Mouse (Mus musculus): ENCODE measurements around the gene Kdm2a. TPM values are rescaled to one million over a fixed set of nuclear protein-coding genes. Genes with fewer than 3 reads are reported as not detected.

Kdm2a gene
- polyA plus RNA-seq, 1 experiment = 64.6 TPM

- 62% methylated on average over 7 of the region's 7 CpGs for WGBS
- DNase-seq (ENCODE audit: low read depth, low spot score) = no peak
Observed at GRCm38 (mm10) chr19:4302936-4303639, 95.0 kb downstream of the Kdm2a start.

GRCm38 (mm10) chr19:4301735-4302651, 96.1 kb downstream of the Kdm2a start:
- WGBS = 56% methylated on average over 21 of the region's 21 CpGs
- DNase-seq (ENCODE audit: low read depth, low spot score) = no peak

GRCm38 (mm10) chr19:4300852-4301734, 97.0 kb downstream of the Kdm2a start:
- DNase-seq (ENCODE audit: low read depth, low spot score) = no peak
- WGBS = 66% methylated on average over 11 of the region's 11 CpGs

GRCm38 (mm10) chr19:4300271-4300704, 97.8 kb downstream of the Kdm2a start:
- peak; percentile 52 for DNase-seq (ENCODE audit: low read depth, low spot score)

GRCm38 (mm10) chr19:4299574-4300270, 98.4 kb downstream of the Kdm2a start:
- WGBS = 52% methylated on average over 6 of the region's 6 CpGs
- DNase-seq (ENCODE audit: low read depth, low spot score) = no peak

More at GRCm38 (mm10) chr19:4300271-4300704, 97.8 kb downstream of the Kdm2a start:
- 23% methylated on average over 7 of the region's 7 CpGs for WGBS

GRCm38 (mm10) chr19:4299126-4299525, 99.0 kb downstream of the Kdm2a start:
- no peak for DNase-seq (ENCODE audit: low read depth, low spot score)
- WGBS = 88% methylated on average over 7 of the region's 7 CpGs

GRCm38 (mm10) chr19:4298322-4299121, 99.6 kb downstream of the Kdm2a start:
- WGBS = 82% methylated on average over 17 of the region's 17 CpGs
- DNase-seq (ENCODE audit: low read depth, low spot score) = no peak

- 66% methylated on average over 5 of the region's 5 CpGs for WGBS
- no peak for DNase-seq (ENCODE audit: low read depth, low spot score)
Observed at GRCm38 (mm10) chr19:4297851-4298250, 100.2 kb downstream of the Kdm2a start.

- DNase-seq (ENCODE audit: low read depth, low spot score) = no peak
- 73% methylated on average over 2 of the region's 2 CpGs for WGBS
Observed at GRCm38 (mm10) chr19:4296611-4297010, 101.5 kb downstream of the Kdm2a start.

GRCm38 (mm10) chr19:4295391-4295790, 102.7 kb downstream of the Kdm2a start:
- no peak for DNase-seq (ENCODE audit: low read depth, low spot score)
- 84% methylated on average over 4 of the region's 4 CpGs for WGBS

- 61% methylated on average over 14 of the region's 14 CpGs for WGBS
- DNase-seq (ENCODE audit: low read depth, low spot score) = no peak
Observed at GRCm38 (mm10) chr19:4294381-4295097, 103.5 kb downstream of the Kdm2a start.

- WGBS = 93% methylated on average over 11 of the region's 11 CpGs
- DNase-seq (ENCODE audit: low read depth, low spot score) = no peak
Observed at GRCm38 (mm10) chr19:4291161-4291560, 106.9 kb downstream of the Kdm2a start.

GRCm38 (mm10) chr19:4290749-4291148, 107.3 kb downstream of the Kdm2a start:
- WGBS = 91% methylated on average over 15 of the region's 15 CpGs
- no peak for DNase-seq (ENCODE audit: low read depth, low spot score)

GRCm38 (mm10) chr19:4283653-4284052, 114.4 kb downstream of the Kdm2a start:
- DNase-seq (ENCODE audit: low read depth, low spot score) = no peak
- WGBS = 32% methylated on average over 7 of the region's 7 CpGs

- under 1% methylated on average over 48 of the region's 50 CpGs for WGBS
- peak; percentile 24 for DNase-seq (ENCODE audit: low read depth, low spot score)
Observed at GRCm38 (mm10) chr19:4282898-4283553, 115.1 kb downstream of the Kdm2a start, which contains the start of gene Ankrd13d. Gene Ankrd13d (minus strand): TSS chr19:4283137.

GRCm38 (mm10) chr19:4280425-4280824, 117.7 kb downstream of the Kdm2a start:
- 94% methylated on average over 9 of the region's 9 CpGs for WGBS
- DNase-seq (ENCODE audit: low read depth, low spot score) = no peak

- DNase-seq (ENCODE audit: low read depth, low spot score) = no peak
Observed at GRCm38 (mm10) chr19:4279487-4279886, 118.6 kb downstream of the Kdm2a start.

More at GRCm38 (mm10) chr19:4279487-4279886, 118.6 kb downstream of the Kdm2a start:
- 94% methylated on average over 1 of the region's 1 CpGs for WGBS
